Mouse (Mus musculus) kidney, adult 8-10 months (tissue): Measurements from ENCODE around the gene Ddx1.
A peak's percentile ranks its signal among the peaks of the same experiment; 100 is the strongest.
"Not testable (repeated sequence)": the region's sequence is repeated elsewhere in the genome, so short reads cannot be mapped to it uniquely, and the experiment has no call there.

Experiments used
- DNase-seq, 2 experiments: peaks; one replicate each; pipeline ENCODE4 v3.0.0; 2022

Ddx1 gene

DNA sequence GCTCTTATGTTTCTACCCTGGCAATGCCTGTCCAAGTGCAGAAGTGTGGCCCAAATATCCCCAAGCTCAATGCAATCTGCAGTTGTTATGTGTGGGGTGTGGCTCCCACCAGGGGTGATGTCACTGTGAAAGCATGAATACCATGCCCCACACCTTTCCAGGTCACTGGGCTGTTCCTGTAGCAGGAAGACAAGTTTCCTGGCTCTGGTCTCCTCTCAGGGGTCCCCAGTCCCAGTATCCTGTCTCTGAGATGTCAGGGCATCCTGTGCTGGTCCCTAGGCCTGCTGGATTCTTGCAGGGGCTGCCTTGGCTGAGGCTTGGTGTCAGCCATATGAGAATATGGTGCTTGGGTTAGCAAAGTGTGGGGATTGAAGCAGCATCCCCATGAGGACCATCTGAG, 46.7 kb downstream of the Ddx1 start:
- DNase-seq, result no peak

- no peak for DNase-seq
These were observed 48.4 kb downstream of the Ddx1 start for GRCm38 (mm10) chr12:13200576-13200975.

- DNase-seq, result no peak
These were observed 49.4 kb downstream of the Ddx1 start for GRCm38 (mm10) chr12:13199338-13200301.

DNA sequence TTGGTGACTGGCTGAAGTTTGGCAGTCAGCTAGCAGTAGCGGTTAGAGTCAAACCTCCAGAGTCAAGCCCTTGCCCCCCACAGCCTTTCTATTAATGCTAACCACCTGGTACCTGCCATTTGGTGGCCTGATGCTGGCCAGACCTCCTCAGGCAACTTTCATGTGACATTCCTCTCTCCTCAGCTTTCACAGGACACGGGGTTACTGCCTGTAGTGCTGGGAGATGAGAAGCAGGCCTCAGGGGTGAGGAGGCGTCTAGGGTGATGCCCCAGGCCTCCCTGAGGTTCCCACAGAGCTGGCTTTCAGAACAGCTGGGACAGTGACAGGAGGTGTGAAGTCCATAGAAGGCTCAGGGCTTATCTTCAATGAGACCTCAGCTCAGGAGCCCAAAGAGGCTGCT, 50.9 kb downstream of the Ddx1 start:
- DNase-seq, result no peak

GRCm38 (mm10) chr12:13196146-13196545, 52.9 kb downstream of the Ddx1 start:
- DNase-seq, result no peak

GRCm38 (mm10) chr12:13195506-13195905, 53.5 kb downstream of the Ddx1 start:
- DNase-seq, result no peak

GRCm38 (mm10) chr12:13188059-13188700, 60.8 kb downstream of the Ddx1 start:
- no peak for DNase-seq

DNA sequence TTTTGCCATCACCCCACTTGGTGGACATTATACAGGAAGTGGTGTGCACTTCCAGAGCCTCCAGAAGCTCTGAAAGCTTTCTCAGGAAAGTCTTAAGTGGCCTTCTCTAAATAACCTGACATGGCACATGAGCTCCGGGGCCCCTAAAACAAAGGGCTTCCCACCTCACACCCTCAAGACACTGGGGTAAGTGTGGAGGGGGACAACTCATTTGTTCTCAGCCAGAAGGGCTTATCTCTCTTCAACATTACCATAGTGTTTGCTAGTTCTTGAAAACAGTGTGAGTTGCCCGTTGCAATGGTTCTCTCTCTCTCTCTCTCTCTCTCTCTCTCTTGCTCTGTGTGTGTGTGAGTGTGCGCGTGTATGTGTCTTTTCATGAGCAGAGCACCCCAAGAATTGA, 62.8 kb downstream of the Ddx1 start:
- no peak for DNase-seq

- DNase-seq, result no peak
These were observed 64.1 kb downstream of the Ddx1 start for GRCm38 (mm10) chr12:13184873-13185361.

GRCm38 (mm10) chr12:13184136-13184535, 64.9 kb downstream of the Ddx1 start:
- DNase-seq, result not testable (repeated sequence)

DNA sequence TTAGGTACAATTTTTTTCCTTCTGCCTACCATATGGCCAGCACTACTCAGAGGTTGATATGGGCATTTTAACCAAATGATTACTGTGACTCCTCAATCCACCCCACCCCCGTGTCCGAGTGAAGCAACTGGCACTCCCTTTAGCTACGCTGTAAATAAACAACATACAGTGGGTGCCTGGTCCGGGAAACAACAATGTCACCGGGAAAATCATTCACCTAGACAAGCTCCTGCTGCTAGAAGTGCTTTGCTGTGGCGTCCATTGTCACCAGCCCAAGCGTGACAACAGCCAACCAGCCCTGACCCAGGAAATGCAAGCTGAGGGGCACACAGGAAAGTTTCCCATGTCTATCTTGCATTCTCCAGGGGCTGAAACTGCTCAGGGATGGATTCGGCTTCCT, 66.8 kb downstream of the Ddx1 start:
- DNase-seq, result peak; percentile 21 to 54

DNA sequence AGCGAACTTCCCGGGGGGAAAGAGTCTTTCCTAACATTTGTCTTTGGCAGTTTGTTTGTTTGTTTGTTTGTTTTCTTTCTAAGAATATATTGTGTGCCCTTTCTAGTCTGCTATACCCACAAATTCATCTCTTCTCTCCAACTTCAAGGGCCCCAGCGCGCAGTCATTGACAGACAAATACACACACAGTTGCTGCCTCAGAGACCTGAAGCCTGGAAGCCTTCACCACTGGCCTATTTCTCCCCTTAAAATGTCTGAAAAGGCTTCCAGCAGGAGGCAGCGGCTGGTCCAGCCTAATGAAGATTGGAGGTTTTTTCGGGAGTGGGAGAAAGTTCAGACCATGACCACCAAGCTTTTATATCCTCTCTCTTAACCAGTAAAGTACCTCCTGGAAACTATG, 67.3 kb downstream of the Ddx1 start:
- no peak for DNase-seq

GRCm38 (mm10) chr12:13180715-13181335, 68.2 kb downstream of the Ddx1 start:
- DNase-seq, result peak; percentile 39 to 63

DNA sequence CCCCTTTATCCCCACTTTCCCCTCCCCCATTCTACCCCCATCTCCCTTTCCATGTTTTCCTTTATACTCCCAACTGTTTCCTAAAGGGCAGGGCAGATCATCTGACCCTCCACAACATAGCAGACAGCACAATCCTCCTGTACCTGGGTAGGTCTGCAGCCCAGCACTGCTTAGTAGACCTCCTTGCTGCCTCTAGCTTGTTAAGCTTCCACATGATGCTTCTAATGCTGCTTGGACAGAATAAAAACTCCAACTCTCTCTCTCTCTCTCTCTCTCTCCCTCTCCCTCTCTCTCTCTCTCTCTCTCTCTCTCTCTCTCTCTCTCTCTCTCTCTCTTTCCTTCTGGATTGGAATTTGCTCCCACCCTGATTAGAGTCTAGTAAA, 68.7 kb downstream of the Ddx1 start:
- DNase-seq, result no peak

GRCm38 (mm10) chr12:13177606-13178005, 71.4 kb downstream of the Ddx1 start:
- peak; percentile 22 to 40 for DNase-seq

- no peak for DNase-seq
These were observed 72.1 kb downstream of the Ddx1 start for GRCm38 (mm10) chr12:13176927-13177326.

- no peak for DNase-seq
These were observed 72.9 kb downstream of the Ddx1 start for GRCm38 (mm10) chr12:13176136-13176535.

DNA sequence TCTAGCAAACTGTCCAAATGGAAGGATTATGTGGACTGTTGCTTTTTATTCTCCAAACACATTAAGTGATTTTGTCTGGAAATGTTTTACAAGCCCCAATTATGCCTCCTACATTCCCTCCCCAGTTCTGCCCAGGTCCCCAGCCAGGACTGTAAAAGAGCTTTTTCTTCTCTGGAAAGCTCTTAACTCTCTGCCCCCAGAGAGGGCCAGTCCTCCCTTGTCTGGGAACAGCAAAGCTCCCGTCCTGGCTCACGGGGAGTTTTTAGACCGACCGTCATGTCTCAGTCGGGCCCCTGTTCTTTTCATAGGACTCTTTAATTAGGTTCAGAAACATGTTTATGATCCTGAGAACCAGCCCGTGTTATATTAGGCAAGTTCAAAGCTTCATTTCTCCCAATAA, 75.0 kb downstream of the Ddx1 start:
- no peak for DNase-seq

DNA sequence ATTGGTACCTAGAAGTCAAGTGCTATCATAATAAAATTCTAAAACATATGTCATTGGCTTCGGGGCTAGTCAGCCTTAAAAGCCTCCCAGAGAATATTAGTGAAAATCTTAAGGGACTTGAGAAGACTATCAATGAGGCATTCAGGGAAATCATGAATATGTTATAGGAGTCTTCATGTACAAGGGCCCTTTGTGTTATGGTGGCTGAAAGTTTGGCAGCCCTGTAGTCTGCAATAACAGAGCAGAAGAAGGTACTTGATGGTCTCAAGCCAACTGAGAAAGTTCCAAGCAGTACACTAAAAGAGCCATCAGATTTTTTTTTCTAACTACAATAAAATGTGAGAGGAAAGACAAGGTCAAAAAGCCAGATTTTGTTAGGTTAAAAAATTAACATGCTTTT, 80.9 kb downstream of the Ddx1 start:
- no peak for DNase-seq

- no peak for DNase-seq
These were observed 81.9 kb downstream of the Ddx1 start for GRCm38 (mm10) chr12:13167116-13167515.
